Mouse (Mus musculus): Measurements from ENCODE around the gene Tgm6. TPM values are rescaled to one million over a fixed set of nuclear protein-coding genes. Genes with fewer than 3 reads are reported as not detected.
A peak's percentile ranks its signal among the peaks of the same experiment; 100 is the strongest.

Tgm6 gene
- polyA plus RNA-seq, 1 experiment = 0.07 TPM

GRCm38 (mm10) chr2:130162701-130163100 lies 50.5 kb downstream of the Tgm6 start:
- H3K27me3 ChIP-seq (ENCODE audit: control insufficient read depth, insufficient read depth, low read length) = 0 out of 2 replicates have a peak, but pooled peaks cover 1% of the 10 kb centered on the region
- H3K4me1 ChIP-seq (ENCODE audit: control insufficient read depth, insufficient read depth, low read length) = no peaks in the 10 kb centered on the region
- 86% methylated on average over 5 of the region's 5 CpGs for WGBS
- H3K27ac ChIP-seq (ENCODE audit: insufficient read depth, low read length) = no peak overlapping the region
- DNase-seq = no peak
- H3K4me3 ChIP-seq (replicated peaks; ENCODE audit: insufficient read depth, low read depth, low read length) = no peak overlapping the region
- TF ChIP-seq CTCF (IDR thresholded peaks at IDR 0.05; ENCODE audit: borderline replicate concordance, insufficient read depth, low read depth, low read length) (no peak), POLR2A (IDR thresholded peaks at IDR 0.05; ENCODE audit: borderline replicate concordance, insufficient read depth, low read length) (no peak)

- no peaks in the 10 kb centered on the region for H3K4me1 ChIP-seq (ENCODE audit: control insufficient read depth, insufficient read depth, low read length)
- TF ChIP-seq POLR2A (IDR thresholded peaks at IDR 0.05; ENCODE audit: borderline replicate concordance, insufficient read depth, low read length) = no peak
- peak; percentile 48; the same call in 1 of the 2 replicates for TF ChIP-seq CTCF (IDR thresholded peaks at IDR 0.05; ENCODE audit: borderline replicate concordance, insufficient read depth, low read depth, low read length)
- H3K27me3 ChIP-seq (ENCODE audit: control insufficient read depth, insufficient read depth, low read length) = 0 out of 2 replicates have a peak, but pooled peaks cover 1% of the 10 kb centered on the region
- 29% methylated on average over 9 of the region's 9 CpGs for WGBS
- peak; percentile 40 to 60 for DNase-seq
- H3K4me3 ChIP-seq (replicated peaks; ENCODE audit: insufficient read depth, low read depth, low read length) = no peak overlapping the region
- no peak overlapping the region for H3K27ac ChIP-seq (ENCODE audit: insufficient read depth, low read length)
These were observed 54.3 kb downstream of the Tgm6 start for GRCm38 (mm10) chr2:130166311-130167214.

- 31% methylated on average over 3 of the region's 3 CpGs for WGBS
- DNase-seq = peak; percentile 27
- H3K4me1 ChIP-seq (ENCODE audit: control insufficient read depth, insufficient read depth, low read length) = no peaks in the 10 kb centered on the region
- H3K4me3 ChIP-seq (replicated peaks; ENCODE audit: insufficient read depth, low read depth, low read length) = no peak overlapping the region
- TF ChIP-seq CTCF (IDR thresholded peaks at IDR 0.05; ENCODE audit: borderline replicate concordance, insufficient read depth, low read depth, low read length) = peak; percentile 72
- TF ChIP-seq POLR2A (IDR thresholded peaks at IDR 0.05; ENCODE audit: borderline replicate concordance, insufficient read depth, low read length) = no peak
- no peak overlapping the region for H3K27ac ChIP-seq (ENCODE audit: insufficient read depth, low read length)
- 0 out of 2 replicates have a peak, but pooled peaks cover 1% of the 10 kb centered on the region for H3K27me3 ChIP-seq (ENCODE audit: control insufficient read depth, insufficient read depth, low read length)
These were observed 55.6 kb downstream of the Tgm6 start for GRCm38 (mm10) chr2:130167861-130168260.

GRCm38 (mm10) chr2:130171674-130172073 lies 59.5 kb downstream of the Tgm6 start:
- 91% methylated on average over 2 of the region's 2 CpGs for WGBS
- Histone ChIP-seq H3K27me3 (ENCODE audit: control insufficient read depth, insufficient read depth, low read length) (0 out of 2 replicates have a peak, but pooled peaks cover under 1% of the 10 kb centered on the region), H3K4me3 (replicated peaks; ENCODE audit: insufficient read depth, low read depth, low read length) (no peak overlapping the region), H3K4me1 (ENCODE audit: control insufficient read depth, insufficient read depth, low read length) (peaks cover 1% of the 10 kb centered on the region), H3K27ac (ENCODE audit: insufficient read depth, low read length) (no peak overlapping the region)
- no peak for TF ChIP-seq POLR2A (IDR thresholded peaks at IDR 0.05; ENCODE audit: borderline replicate concordance, insufficient read depth, low read length)
- TF ChIP-seq CTCF (IDR thresholded peaks at IDR 0.05; ENCODE audit: borderline replicate concordance, insufficient read depth, low read depth, low read length) = no peak
- no peak for DNase-seq

DNA sequence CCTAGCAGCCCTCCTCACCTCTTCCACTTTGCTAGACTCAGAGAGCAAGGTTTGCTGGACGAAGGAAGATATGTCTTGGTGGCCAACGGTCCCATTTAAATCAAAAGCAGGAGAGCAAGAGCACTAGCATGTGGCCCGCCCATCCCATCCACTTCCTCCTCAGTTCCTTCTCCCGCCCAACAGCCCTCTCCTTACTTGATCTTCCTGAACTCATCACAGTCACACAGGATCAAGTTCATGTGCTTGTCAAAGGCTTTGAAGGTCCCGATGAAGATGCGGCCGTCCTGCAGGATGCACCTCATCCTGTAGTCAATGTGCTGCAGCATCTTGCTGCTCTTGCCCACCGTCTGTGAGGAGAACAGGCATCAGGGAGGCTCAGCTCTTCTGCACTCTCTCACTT lies 64.6 kb downstream of the Tgm6 start:
- no peaks in the 10 kb centered on the region for H3K27me3 ChIP-seq (ENCODE audit: control insufficient read depth, insufficient read depth, low read length)
- WGBS = 44% methylated on average over 8 of the region's 8 CpGs
- no peak for DNase-seq
- peaks cover 6% of the 10 kb centered on the region for H3K4me1 ChIP-seq (ENCODE audit: control insufficient read depth, insufficient read depth, low read length)
- TF ChIP-seq CTCF (IDR thresholded peaks at IDR 0.05; ENCODE audit: borderline replicate concordance, insufficient read depth, low read depth, low read length) (no peak), POLR2A (IDR thresholded peaks at IDR 0.05; ENCODE audit: borderline replicate concordance, insufficient read depth, low read length) (no peak)
- no peak overlapping the region for H3K27ac ChIP-seq (ENCODE audit: insufficient read depth, low read length)
- H3K4me3 ChIP-seq (replicated peaks; ENCODE audit: insufficient read depth, low read depth, low read length) = peak overlapping the region; percentile 40

GRCm38 (mm10) chr2:130178381-130178705 lies 66.1 kb downstream of the Tgm6 start:
- H3K4me1 ChIP-seq (ENCODE audit: control insufficient read depth, insufficient read depth, low read length) = peaks cover 6% of the 10 kb centered on the region
- WGBS = 1% methylated on average over 11 of the region's 11 CpGs

DNA sequence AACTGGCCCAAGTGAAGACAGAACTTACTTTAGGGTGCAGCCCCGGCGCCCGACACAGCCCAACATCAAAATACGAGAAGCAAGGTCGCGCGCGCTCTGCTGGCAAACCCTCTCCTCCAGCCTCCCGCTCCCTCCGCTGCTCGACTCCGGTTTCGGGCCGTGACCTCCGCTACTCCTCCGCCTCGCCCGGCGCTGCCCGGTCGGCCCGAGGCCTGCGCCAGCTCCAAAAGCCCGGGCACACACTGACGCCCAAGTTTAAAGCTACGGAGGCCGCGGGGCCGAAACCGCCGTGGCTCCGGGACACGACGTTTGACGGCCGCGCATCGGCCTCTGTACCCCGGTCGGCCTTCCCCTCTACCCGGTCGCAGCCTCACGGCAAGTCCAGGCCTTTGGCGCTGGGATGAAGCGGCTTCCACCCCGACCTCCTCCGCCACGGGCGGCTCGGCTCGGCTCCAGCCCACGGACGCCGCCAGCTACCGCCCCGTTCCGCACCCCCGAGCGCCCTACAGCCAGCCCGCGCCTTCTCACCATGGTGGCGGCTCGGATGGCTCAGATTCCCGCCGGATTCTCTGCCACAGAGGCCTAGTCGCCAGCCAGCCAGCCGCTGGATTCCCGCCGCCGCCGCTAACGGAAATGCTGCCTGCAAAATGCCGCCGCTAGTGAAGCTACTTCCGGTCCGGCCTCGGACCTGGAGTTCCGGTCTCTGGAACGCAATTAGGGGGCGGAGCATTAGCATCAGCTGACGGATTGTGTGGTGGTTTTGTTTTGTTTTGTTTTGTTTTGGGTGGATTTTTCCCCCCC lies 66.7 kb downstream of the Tgm6 start, which contains the start of gene Snrpb:
Gene Snrpb, minus strand, starts transcription at position 698 of the 801 bp plus-strand sequence.
- TF ChIP-seq POLR2A (IDR thresholded peaks at IDR 0.05; ENCODE audit: borderline replicate concordance, insufficient read depth, low read length) = peak; percentile 76
- TF ChIP-seq CTCF (IDR thresholded peaks at IDR 0.05; ENCODE audit: borderline replicate concordance, insufficient read depth, low read depth, low read length) = no peak
- Histone ChIP-seq H3K27ac (ENCODE audit: insufficient read depth, low read length) (peak within 1 kb of the TSS; percentile 62), H3K4me3 (replicated peaks; ENCODE audit: insufficient read depth, low read depth, low read length) (peak within 1 kb of the TSS; percentile 89), H3K27me3 (ENCODE audit: control insufficient read depth, insufficient read depth, low read length) (no peaks in the 10 kb centered on the region), H3K4me1 (ENCODE audit: control insufficient read depth, insufficient read depth, low read length) (peaks cover 6% of the 10 kb centered on the region)
- WGBS = under 1% methylated on average over 81 of the region's 81 CpGs
- peak; percentile 91 to 92 for DNase-seq

More at GRCm38 (mm10) chr2:130178381-130178705, 66.1 kb downstream of the Tgm6 start:
- Histone ChIP-seq H3K4me3 (replicated peaks; ENCODE audit: insufficient read depth, low read depth, low read length) (peak overlapping the region; percentile 89), H3K27me3 (ENCODE audit: control insufficient read depth, insufficient read depth, low read length) (no peaks in the 10 kb centered on the region), H3K27ac (ENCODE audit: insufficient read depth, low read length) (peak overlapping the region; percentile 62)
- no peak for DNase-seq
- no peak for TF ChIP-seq POLR2A (IDR thresholded peaks at IDR 0.05; ENCODE audit: borderline replicate concordance, insufficient read depth, low read length)
